In the genomic region with DNA sequence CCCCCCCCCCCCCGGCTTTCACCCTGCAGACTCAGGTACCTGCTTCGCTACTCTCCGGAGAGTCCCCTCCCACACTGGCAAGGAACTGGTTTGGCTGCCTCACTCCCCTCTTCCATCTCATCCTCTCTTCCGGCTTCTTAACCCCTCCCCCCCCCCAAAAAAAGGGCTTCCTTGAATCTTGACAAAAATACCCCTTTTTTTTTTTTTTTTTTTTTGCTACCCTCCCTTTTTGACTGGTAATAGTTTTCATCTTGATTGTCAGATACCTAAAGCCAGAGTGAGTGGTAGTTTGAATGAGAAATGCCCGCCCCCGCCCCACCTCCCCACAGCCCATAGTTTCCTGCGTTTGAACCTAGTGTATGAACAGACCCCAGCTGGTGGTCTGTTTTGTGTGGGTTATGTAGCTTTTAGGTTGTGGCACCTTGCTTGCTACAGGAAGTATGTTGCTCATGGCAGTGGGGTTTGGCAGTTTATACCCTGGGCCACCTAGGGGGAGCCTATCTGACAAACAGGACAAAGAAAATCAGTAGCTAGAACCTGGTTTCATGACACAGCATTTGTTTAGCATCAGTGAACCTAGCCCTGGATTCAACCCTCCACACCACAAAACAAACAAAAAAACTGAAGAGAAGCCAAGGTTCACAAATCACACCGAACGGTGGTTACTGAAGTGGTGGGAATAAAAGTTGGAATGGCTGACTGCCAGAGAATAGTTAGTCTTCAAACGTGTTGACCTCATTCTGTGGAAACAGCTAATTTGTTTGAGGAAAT, we compare ENCODE assay signal across 7 mouse cellular contexts. TPM values are rescaled to one million over a fixed set of nuclear protein-coding genes. Genes with fewer than 3 reads are reported as not detected.
DNase-seq lines count a peak whose midpoint lies in the region; ATAC-seq and TF ChIP-seq lines count a peak whose summit lies in the region.

No protein-coding gene starts in this region.

- peak overlapping the region; percentile 38 to 43 for H3K4me3 ChIP-seq in MEL (ENCODE audit: control insufficient read depth in 1 of 2, insufficient read depth in 1 of 2, low read depth in 2 of 2, low read length in 2 of 2)
- H3K4me3 ChIP-seq in heart, embryonic 16.5 days (ENCODE audit: low read length), result peak overlapping the region; percentile 56
- H3K4me3 ChIP-seq in limb, embryonic 10.5 days, result peak overlapping the region; percentile 49
- H3K4me3 ChIP-seq in midbrain, embryonic 16.5 days (ENCODE audit: low read depth, low read length), result peak overlapping the region; percentile 22; the same call in 1 of the 2 replicates

- peak; percentile 33; the same call in 1 of the 2 replicates for ATAC-seq in heart, embryonic 16.5 days (replicated peaks; ENCODE audit: extremely low read depth, insufficient read depth, low FRiP score)
- no peak for ATAC-seq in midbrain, embryonic 16.5 days

- TF ChIP-seq EP300 in MEL (IDR thresholded peaks at IDR 0.05; ENCODE audit: low read depth in 1 of 2, low read length in 2 of 2), result peak in 1 of 2 experiments; percentile 42; a peak in 1 of 4 replicates

- H3K36me3 ChIP-seq in MEL (ENCODE audit: control insufficient read depth in 1 of 2, insufficient read depth in 2 of 2, low read length in 2 of 2), result peaks cover 0 to 18% of the 10 kb centered on the region in 2 experiments; a peak in 2 of 4 replicates
- H3K36me3 ChIP-seq in heart, embryonic 16.5 days (ENCODE audit: control insufficient read depth, insufficient read depth), result no peaks in the 10 kb centered on the region
- no peaks in the 10 kb centered on the region for H3K36me3 ChIP-seq in limb, embryonic 10.5 days
- no peaks in the 10 kb centered on the region for H3K36me3 ChIP-seq in midbrain, embryonic 16.5 days (ENCODE audit: control insufficient read depth, insufficient read depth, low read length)

- 20% methylated on average over 9 of the region's 10 CpGs for WGBS in heart, embryonic 16.5 days
- 21% methylated on average over 9 of the region's 10 CpGs for WGBS in limb, embryonic 10.5 days
- WGBS in midbrain, embryonic 16.5 days, result 19% methylated on average over 9 of the region's 10 CpGs

- H3K4me2 ChIP-seq in heart, embryonic 16.5 days (ENCODE audit: low read depth, low read length), result peak overlapping the region; percentile 82
- H3K4me2 ChIP-seq in midbrain, embryonic 16.5 days (ENCODE audit: low read length), result peak overlapping the region; percentile 62

- H3K27ac ChIP-seq in MEL (ENCODE audit: control insufficient read depth, low read depth, low read length), result peak overlapping the region; percentile 99
- peak overlapping the region; percentile 67 for H3K27ac ChIP-seq in heart, embryonic 16.5 days (ENCODE audit: low read length)
- peak overlapping the region; percentile 72 for H3K27ac ChIP-seq in limb, embryonic 10.5 days
- H3K27ac ChIP-seq in midbrain, embryonic 16.5 days (ENCODE audit: low read length), result no peak overlapping the region

- H3K27me3 ChIP-seq in MEL (ENCODE audit: control insufficient read depth in 1 of 2, insufficient read depth in 2 of 2, low read length in 2 of 2), result no peaks in the 10 kb centered on the region
- no peaks in the 10 kb centered on the region for H3K27me3 ChIP-seq in heart, embryonic 16.5 days (ENCODE audit: control insufficient read depth, insufficient read depth, low read length)
- peaks cover 30% of the 10 kb centered on the region for H3K27me3 ChIP-seq in limb, embryonic 10.5 days (ENCODE audit: low read depth, poor library complexity, severe bottlenecking)
- H3K27me3 ChIP-seq in midbrain, embryonic 16.5 days (ENCODE audit: control insufficient read depth, insufficient read depth, low read depth, low read length), result peaks cover 10% of the 10 kb centered on the region

- peaks cover 6 to 22% of the 10 kb centered on the region in 2 experiments for H3K4me1 ChIP-seq in MEL (ENCODE audit: control insufficient read depth in 1 of 2, insufficient read depth in 2 of 2, low read length in 2 of 2)
- H3K4me1 ChIP-seq in heart, embryonic 16.5 days (ENCODE audit: control insufficient read depth, insufficient read depth, low read length), result peaks cover 26% of the 10 kb centered on the region
- H3K4me1 ChIP-seq in limb, embryonic 10.5 days, result peaks cover 52% of the 10 kb centered on the region
- H3K4me1 ChIP-seq in midbrain, embryonic 16.5 days (ENCODE audit: control insufficient read depth, insufficient read depth, low read length), result peaks cover 17% of the 10 kb centered on the region

- peak; percentile 77 for DNase-seq in CD4-positive, CD25-positive, alpha-beta regulatory T cell, adult 2 months (ENCODE audit: low read depth, low spot score)
- DNase-seq in MEL (ENCODE audit: low read depth, low spot score) (peak; percentile 83), MN1 (ENCODE audit: low spot score) (no peak)
- no peak for DNase-seq in limb, embryonic 10.5 days (ENCODE audit: low spot score)
- DNase-seq in layer of hippocampus, adult 9-11 months, result no peak

- no peaks in the 10 kb centered on the region for H3K9me3 ChIP-seq in MEL (replicated peaks; ENCODE audit: insufficient read depth, low read length)
- no peaks in the 10 kb centered on the region for H3K9me3 ChIP-seq in heart, embryonic 16.5 days (replicated peaks; ENCODE audit: control insufficient read depth, low read length)
- H3K9me3 ChIP-seq in limb, embryonic 10.5 days (replicated peaks), result no peaks in the 10 kb centered on the region
- H3K9me3 ChIP-seq in midbrain, embryonic 16.5 days (replicated peaks; ENCODE audit: control insufficient read depth, low read length, poor library complexity, severe bottlenecking), result no peaks in the 10 kb centered on the region

- H3K9ac ChIP-seq in MEL (ENCODE audit: control insufficient read depth, low read depth, low read length, poor library complexity, severe bottlenecking), result peak overlapping the region; percentile 86
- H3K9ac ChIP-seq in heart, embryonic 16.5 days (ENCODE audit: low read length), result no peak overlapping the region
- no peak overlapping the region for H3K9ac ChIP-seq in midbrain, embryonic 16.5 days (ENCODE audit: low read depth, low read length)

- peak in 1 of 3 experiments; percentile 33; a peak in 2 of 6 replicates for TF ChIP-seq CTCF in MEL (IDR thresholded peaks at IDR 0.05 in 2 of 3, conservative IDR thresholded peaks at IDR 0.05 in 1 of 3; ENCODE audit: control insufficient read depth in 1 of 3, insufficient read depth in 1 of 3, low read depth in 2 of 3, low read length in 3 of 3, poor library complexity in 1 of 3, severe bottlenecking in 1 of 3)

- no peaks in the 10 kb centered on the region; the same call in 1 of the 2 replicates for H3K79me2 ChIP-seq in MEL (ENCODE audit: control insufficient read depth, insufficient read depth, low read length, poor library complexity)

- TF ChIP-seq RAD21 in MEL (IDR thresholded peaks at IDR 0.05; ENCODE audit: low read depth, low read length), result no peak

- no peak; a peak in 1 of 4 replicates for TF ChIP-seq POLR2A in MEL (IDR thresholded peaks at IDR 0.05; ENCODE audit: control insufficient read depth in 1 of 2, insufficient read depth in 1 of 2, low read depth in 1 of 2, low read length in 2 of 2, poor library complexity in 1 of 2)

TF ChIP-seq in MEL, 35 proteins besides CTCF, POLR2A, EP300 and RAD21 (continues in another document):
- TF ChIP-seq ZKSCAN1 (IDR thresholded peaks at IDR 0.05; ENCODE audit: low read depth, low read length), result no peak
- no peak for TF ChIP-seq MEF2A (IDR thresholded peaks at IDR 0.05; ENCODE audit: extremely low read depth, insufficient replicate concordance, low read depth, low read length, poor library complexity, severe bottlenecking)
- 0 out of 2 replicates have a peak, but pooled peaks have one; percentile 41 for TF ChIP-seq TBP (IDR thresholded peaks at IDR 0.05; ENCODE audit: low read depth, low read length)

RNA-seq across cellular contexts. Expression of a gene that starts 1.3 kb away (rescaled TPM):
- total RNA-seq in MEL (2012; rRNA removed), result 4.3 and 4.9 TPM in 2 replicates
- polyA plus RNA-seq in MEL (2012; ENCODE audit: insufficient read depth in 1 of 2, insufficient read length in 2 of 2, low read depth in 1 of 2, low replicate concordance in 2 of 2, missing spikeins in 1 of 2), result 10 to 100 TPM in 1 of 2 experiments, not detected in 1; 10.9 TPM
- 15.5 and 16.2 TPM in 2 replicates for polyA plus RNA-seq in heart, embryonic 16.5 days (2015; fragmentation: Nextera tagmentation; extraction: Ambion mirVana)
- polyA plus RNA-seq in limb, embryonic 10.5 days (2016; fragmentation: Nextera tagmentation; extraction: Ambion mirVana), result 4.9 and 6.5 TPM in 2 replicates
- 7.0 TPM in 2 replicates for polyA plus RNA-seq in midbrain, embryonic 16.5 days (2015; fragmentation: Nextera tagmentation; extraction: Ambion mirVana)

RNA-seq across cellular contexts. Expression of a gene that starts 13.6 kb away (rescaled TPM):
- not detected in 2 replicates for total RNA-seq in MEL (2012; rRNA removed)
- not detected for polyA plus RNA-seq in MEL (2012; ENCODE audit: insufficient read depth in 1 of 2, insufficient read length in 2 of 2, low read depth in 1 of 2, low replicate concordance in 2 of 2, missing spikeins in 1 of 2)
- polyA plus RNA-seq in heart, embryonic 16.5 days (2015; fragmentation: Nextera tagmentation; extraction: Ambion mirVana), result not detected in 2 replicates
- not detected in 2 replicates for polyA plus RNA-seq in limb, embryonic 10.5 days (2016; fragmentation: Nextera tagmentation; extraction: Ambion mirVana)
- polyA plus RNA-seq in midbrain, embryonic 16.5 days (2015; fragmentation: Nextera tagmentation; extraction: Ambion mirVana), result not detected in 2 replicates

RNA-seq across cellular contexts. Expression of a gene that starts 24.1 kb away (rescaled TPM):
- total RNA-seq in MEL (2012; rRNA removed), result 862 and 1,292 TPM in 2 replicates
- polyA plus RNA-seq in MEL (2012; ENCODE audit: insufficient read depth in 1 of 2, insufficient read length in 2 of 2, low read depth in 1 of 2, low replicate concordance in 2 of 2, missing spikeins in 1 of 2), result 1,000 to 10,000 TPM in 1 of 2 experiments, 100 to 1,000 TPM in 1; 817 to 2,606 TPM
- 1,867 and 2,124 TPM in 2 replicates for polyA plus RNA-seq in heart, embryonic 16.5 days (2015; fragmentation: Nextera tagmentation; extraction: Ambion mirVana)
- 3,225 and 4,131 TPM in 2 replicates for polyA plus RNA-seq in limb, embryonic 10.5 days (2016; fragmentation: Nextera tagmentation; extraction: Ambion mirVana)
- 1,399 and 1,460 TPM in 2 replicates for polyA plus RNA-seq in midbrain, embryonic 16.5 days (2015; fragmentation: Nextera tagmentation; extraction: Ambion mirVana)

RNA-seq across cellular contexts. Expression of a gene that starts 37.6 kb away (rescaled TPM):
- total RNA-seq in MEL (2012; rRNA removed), result 1.3 and 2.0 TPM in 2 replicates
- 1 to 10 TPM in 1 of 2 experiments, not detected in 1; 3.8 TPM for polyA plus RNA-seq in MEL (2012; ENCODE audit: insufficient read depth in 1 of 2, insufficient read length in 2 of 2, low read depth in 1 of 2, low replicate concordance in 2 of 2, missing spikeins in 1 of 2)
- 9.0 and 10.2 TPM in 2 replicates for polyA plus RNA-seq in heart, embryonic 16.5 days (2015; fragmentation: Nextera tagmentation; extraction: Ambion mirVana)
- polyA plus RNA-seq in limb, embryonic 10.5 days (2016; fragmentation: Nextera tagmentation; extraction: Ambion mirVana), result 1.7 and 3.8 TPM in 2 replicates
- 18.7 and 20.3 TPM in 2 replicates for polyA plus RNA-seq in midbrain, embryonic 16.5 days (2015; fragmentation: Nextera tagmentation; extraction: Ambion mirVana)

RNA-seq across cellular contexts. Expression of a gene that starts 54.7 kb away (rescaled TPM):
- total RNA-seq in MEL (2012; rRNA removed), result 4.0 TPM in 2 replicates
- polyA plus RNA-seq in MEL (2012; ENCODE audit: insufficient read depth in 1 of 2, insufficient read length in 2 of 2, low read depth in 1 of 2, low replicate concordance in 2 of 2, missing spikeins in 1 of 2), result 10 to 100 TPM in 1 of 2 experiments, not detected in 1; 10.2 TPM
- polyA plus RNA-seq in heart, embryonic 16.5 days (2015; fragmentation: Nextera tagmentation; extraction: Ambion mirVana), result 5.6 and 6.2 TPM in 2 replicates
- polyA plus RNA-seq in limb, embryonic 10.5 days (2016; fragmentation: Nextera tagmentation; extraction: Ambion mirVana), result 2.7 and 4.2 TPM in 2 replicates
- polyA plus RNA-seq in midbrain, embryonic 16.5 days (2015; fragmentation: Nextera tagmentation; extraction: Ambion mirVana), result 0.53 and 1.4 TPM in 2 replicates

Comparison
In these comparisons a context has a peak if more than half of its experiments do, and no peak if none do; other contexts are left out.
1. DNase-seq: peak in CD4-positive, CD25-positive, alpha-beta regulatory T cell, adult 2 months (single experiment) and MEL (single experiment); none in limb, embryonic 10.5 days (single experiment), layer of hippocampus, adult 9-11 months (single experiment) and MN1 (single experiment).
2. Peak in every context shown above with its lines, with median percentiles within 50 percentile points of each other: H3K4me3 ChIP-seq.